Mouse (Mus musculus): ENCODE data around the gene Tmem255a. TPM values are rescaled to one million over a fixed set of nuclear protein-coding genes. Genes with fewer than 3 reads are reported as not detected.
"Not testable (repeated sequence)": the region's sequence is repeated elsewhere in the genome, so short reads cannot be mapped to it uniquely, and the experiment has no call there.

The Tmem255a gene
- polyA plus RNA-seq, 1 experiment from 2014 or later, result 31.5 TPM

GRCm38 (mm10) chrX:38181608-38182258 is 70.5 kb downstream of the Tmem255a start:
- Histone ChIP-seq H3K9ac (ENCODE audit: low read depth, low read length) (no peak overlapping the region), H3K4me2 (replicated peaks; ENCODE audit: low read depth, low read length) (peak overlapping the region; percentile 58), H3K27ac (ENCODE audit: low read depth, low read length) (no peak overlapping the region), H3K9me3 (ENCODE audit: control insufficient read depth, low read length) (peaks cover 3% of the 10 kb centered on the region; the same call in 1 of the 2 replicates), H3K27me3 (ENCODE audit: control insufficient read depth, insufficient read depth, low read length) (no peaks in the 10 kb centered on the region), H3K4me1 (ENCODE audit: control insufficient read depth, insufficient read depth, low read length) (no peaks in the 10 kb centered on the region), H3K36me3 (ENCODE audit: control insufficient read depth, insufficient read depth, low read length) (no peaks in the 10 kb centered on the region), H3K4me3 (ENCODE audit: low read length) (peak overlapping the region; percentile 38; the same call in 1 of the 2 replicates)
- peak; percentile 68 for ATAC-seq (ENCODE audit: low FRiP score, low TSS enrichment)
- 25% methylated on average over 13 of the region's 15 CpGs for WGBS

GRCm38 (mm10) chrX:38180656-38181607 is 71.3 kb downstream of the Tmem255a start:
- peak overlapping the region; percentile 19; the same call in 1 of the 2 replicates for H3K9ac ChIP-seq (ENCODE audit: low read depth, low read length)
- H3K36me3 ChIP-seq (ENCODE audit: control insufficient read depth, insufficient read depth, low read length), result no peaks in the 10 kb centered on the region
- H3K27ac ChIP-seq (ENCODE audit: low read depth, low read length), result no peak overlapping the region
- H3K27me3 ChIP-seq (ENCODE audit: control insufficient read depth, insufficient read depth, low read length), result no peaks in the 10 kb centered on the region
- peak; percentile 78 for ATAC-seq (ENCODE audit: low FRiP score, low TSS enrichment)
- H3K9me3 ChIP-seq (ENCODE audit: control insufficient read depth, low read length), result peaks cover 3% of the 10 kb centered on the region; the same call in 1 of the 2 replicates
- H3K4me2 ChIP-seq (replicated peaks; ENCODE audit: low read depth, low read length), result peak overlapping the region; percentile 58
- 31% methylated on average over 38 of the region's 38 CpGs for whole genome bisulfite sequencing
- peak overlapping the region; percentile 38 for H3K4me3 ChIP-seq (ENCODE audit: low read length)
- no peaks in the 10 kb centered on the region for H3K4me1 ChIP-seq (ENCODE audit: control insufficient read depth, insufficient read depth, low read length)

DNA sequence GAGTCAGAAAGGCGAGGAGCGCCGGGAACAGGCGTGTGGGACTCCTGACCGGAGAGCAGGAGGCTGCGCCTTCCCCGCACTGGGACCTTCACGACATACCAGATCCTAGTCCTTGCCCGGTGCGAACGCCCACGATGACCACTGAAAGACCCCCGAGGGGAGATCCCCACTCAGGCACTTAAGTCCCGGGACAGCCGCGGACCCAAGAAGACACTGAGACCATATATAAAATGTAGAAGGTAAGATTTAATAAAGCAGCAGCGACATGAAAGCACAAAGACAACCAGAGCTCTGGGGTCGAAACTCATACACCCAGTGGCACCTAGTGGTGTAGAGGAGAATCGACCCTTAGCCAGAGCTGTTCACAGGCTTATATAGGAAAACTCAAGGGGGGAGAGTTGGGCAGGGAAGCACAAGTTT is 72.3 kb downstream of the Tmem255a start:
- H3K4me1 ChIP-seq (ENCODE audit: control insufficient read depth, insufficient read depth, low read length); H3K27me3 ChIP-seq (ENCODE audit: control insufficient read depth, insufficient read depth, low read length); H3K9me3 ChIP-seq (ENCODE audit: control insufficient read depth, low read length); H3K36me3 ChIP-seq (ENCODE audit: control insufficient read depth, insufficient read depth, low read length); H3K27ac ChIP-seq (ENCODE audit: low read depth, low read length); H3K9ac ChIP-seq (ENCODE audit: low read depth, low read length): not testable (repeated sequence)
- H3K4me2 ChIP-seq (replicated peaks; ENCODE audit: low read depth, low read length), result peak overlapping the region; percentile 29
- 41% methylated on average over 19 of the region's 19 CpGs for WGBS
- ATAC-seq (ENCODE audit: low FRiP score, low TSS enrichment), result peak; percentile 79; the same call in 1 of the 2 replicates
- peak overlapping the region; percentile 23; the same call in 1 of the 2 replicates for H3K4me3 ChIP-seq (ENCODE audit: low read length)

DNA sequence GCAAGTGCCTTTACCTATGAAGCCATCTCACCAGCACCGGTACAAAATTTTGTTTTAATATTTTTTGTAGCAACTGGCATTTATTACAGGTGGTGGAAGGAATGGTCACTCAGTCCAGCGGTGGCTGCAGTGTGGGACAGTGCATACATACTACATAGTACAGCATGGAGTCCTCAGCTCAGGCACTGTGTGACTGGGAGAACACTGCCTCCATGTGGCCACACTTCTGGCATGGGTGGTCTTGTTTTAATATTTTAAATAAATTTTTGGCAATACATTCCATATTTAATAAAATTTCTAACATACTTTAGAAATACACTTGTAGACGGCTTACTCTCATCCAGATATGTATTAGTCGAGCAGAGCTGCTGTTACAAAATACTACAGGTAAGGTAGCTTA is 85.6 kb downstream of the Tmem255a start:
- no peak overlapping the region for H3K4me3 ChIP-seq (ENCODE audit: low read length)
- WGBS, result 81% methylated on average over 4 of the region's 4 CpGs
- ATAC-seq (ENCODE audit: low FRiP score, low TSS enrichment), result no peak
- H3K27ac ChIP-seq (ENCODE audit: low read depth, low read length), result no peak overlapping the region
- H3K9me3 ChIP-seq (ENCODE audit: control insufficient read depth, low read length), result no peaks in the 10 kb centered on the region
- no peak overlapping the region for H3K9ac ChIP-seq (ENCODE audit: low read depth, low read length)
- H3K36me3 ChIP-seq (ENCODE audit: control insufficient read depth, insufficient read depth, low read length), result no peaks in the 10 kb centered on the region
- no peaks in the 10 kb centered on the region for H3K4me1 ChIP-seq (ENCODE audit: control insufficient read depth, insufficient read depth, low read length)
- no peak overlapping the region for H3K4me2 ChIP-seq (replicated peaks; ENCODE audit: low read depth, low read length)
- H3K27me3 ChIP-seq (ENCODE audit: control insufficient read depth, insufficient read depth, low read length), result no peaks in the 10 kb centered on the region

- Histone ChIP-seq H3K4me1 (ENCODE audit: control insufficient read depth, insufficient read depth, low read length) (no peaks in the 10 kb centered on the region), H3K9ac (ENCODE audit: low read depth, low read length) (no peak overlapping the region), H3K4me2 (replicated peaks; ENCODE audit: low read depth, low read length) (no peak overlapping the region), H3K9me3 (ENCODE audit: control insufficient read depth, low read length) (no peaks in the 10 kb centered on the region), H3K36me3 (ENCODE audit: control insufficient read depth, insufficient read depth, low read length) (no peaks in the 10 kb centered on the region), H3K27ac (ENCODE audit: low read depth, low read length) (no peak overlapping the region), H3K27me3 (ENCODE audit: control insufficient read depth, insufficient read depth, low read length) (no peaks in the 10 kb centered on the region), H3K4me3 (ENCODE audit: low read length) (no peak overlapping the region)
- no peak for ATAC-seq (ENCODE audit: low FRiP score, low TSS enrichment)
- 80% methylated on average over 9 of the region's 9 CpGs for WGBS
These were observed 86.2 kb downstream of the Tmem255a start for GRCm38 (mm10) chrX:38166064-38166463.

GRCm38 (mm10) chrX:38165315-38165714 is 86.9 kb downstream of the Tmem255a start:
- ATAC-seq (ENCODE audit: low FRiP score, low TSS enrichment), result no peak
- Histone ChIP-seq H3K4me1 (ENCODE audit: control insufficient read depth, insufficient read depth, low read length) (no peaks in the 10 kb centered on the region), H3K36me3 (ENCODE audit: control insufficient read depth, insufficient read depth, low read length) (no peaks in the 10 kb centered on the region), H3K9ac (ENCODE audit: low read depth, low read length) (no peak overlapping the region), H3K9me3 (ENCODE audit: control insufficient read depth, low read length) (no peaks in the 10 kb centered on the region), H3K4me2 (replicated peaks; ENCODE audit: low read depth, low read length) (no peak overlapping the region), H3K27ac (ENCODE audit: low read depth, low read length) (no peak overlapping the region), H3K4me3 (ENCODE audit: low read length) (no peak overlapping the region), H3K27me3 (ENCODE audit: control insufficient read depth, insufficient read depth, low read length) (no peaks in the 10 kb centered on the region)
- 92% methylated on average over 3 of the region's 3 CpGs for WGBS

DNA sequence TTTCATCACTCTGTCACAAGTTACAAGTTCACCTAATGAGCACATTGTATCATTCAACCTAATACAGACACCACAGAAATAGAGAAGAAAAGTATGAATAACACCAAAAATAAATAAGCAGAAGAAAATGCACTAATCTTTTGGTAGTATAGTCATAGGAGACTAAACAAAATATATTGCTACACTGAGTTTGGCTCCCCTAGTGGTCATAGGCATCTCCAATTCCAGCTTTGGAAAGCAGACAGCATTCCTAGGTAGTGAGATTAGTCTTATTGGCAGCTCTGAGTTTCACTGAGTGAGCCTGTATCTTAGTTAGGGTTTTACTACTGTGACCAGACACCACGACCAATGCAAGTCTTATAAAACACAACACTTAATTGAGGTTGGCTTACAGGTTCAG is 93.1 kb downstream of the Tmem255a start:
- Histone ChIP-seq H3K4me1 (ENCODE audit: control insufficient read depth, insufficient read depth, low read length) (no peaks in the 10 kb centered on the region), H3K27ac (ENCODE audit: low read depth, low read length) (no peak overlapping the region), H3K36me3 (ENCODE audit: control insufficient read depth, insufficient read depth, low read length) (no peaks in the 10 kb centered on the region), H3K4me3 (ENCODE audit: low read length) (no peak overlapping the region), H3K27me3 (ENCODE audit: control insufficient read depth, insufficient read depth, low read length) (no peaks in the 10 kb centered on the region), H3K9ac (ENCODE audit: low read depth, low read length) (no peak overlapping the region), H3K9me3 (ENCODE audit: control insufficient read depth, low read length) (no peaks in the 10 kb centered on the region), H3K4me2 (replicated peaks; ENCODE audit: low read depth, low read length) (no peak overlapping the region)
- 75% methylated on average over 1 of the region's 1 CpGs for WGBS
- ATAC-seq (ENCODE audit: low FRiP score, low TSS enrichment), result no peak

All from kidney, embryonic 14.5 days (tissue).